ENCODE assay signal across 11 mouse cellular contexts in genomic region chr11:105855504-105855903, GRCm38 (mm10).
A peak's percentile ranks its signal among the peaks of the same experiment; 100 is the strongest.
DNase-seq lines count a peak whose midpoint lies in the region; ATAC-seq and TF ChIP-seq lines count a peak whose summit lies in the region.
"Had no signal": no experiment of that assay in that cellular context is flagged by ENCODE, and none has a peak within 500 bp of the region (broad histone marks: within the 10 kb centered on the region; RNA-seq: fewer than 3 reads in every experiment).

No protein-coding gene starts in this region.

- ATAC-seq in cerebellum, adult (ENCODE audit: insufficient number of reproducible peaks, low FRiP score, low TSS enrichment): no peak

- TF ChIP-seq CTCF in brain, embryonic 14.5 days (IDR thresholded peaks at IDR 0.05; ENCODE audit: borderline replicate concordance, extremely low read depth, insufficient read depth, insufficient read length): no peak

- TF ChIP-seq POLR2A in brain, embryonic 14.5 days (IDR thresholded peaks at IDR 0.05; ENCODE audit: borderline replicate concordance, extremely low read depth, insufficient read depth, insufficient read length, poor library complexity, severe bottlenecking): no peak

- DNase-seq in gastrocnemius, postnatal 14 days: peak; percentile 6
- no peak for DNase-seq in gastrocnemius, postnatal 25 days
- peak; percentile 30 to 70 for DNase-seq in left cerebral cortex, postnatal 25 days (ENCODE audit: low spot score in 2 of 2)
- no peak for DNase-seq in left cerebral cortex, adult 8-10 months (ENCODE audit: low spot score in 2 of 2)
- DNase-seq in brain, embryonic 14.5 days (ENCODE audit: low read depth): peak; percentile 14
- peak; percentile 14 for DNase-seq in hindlimb bud, embryonic 11.5 days (ENCODE audit: extremely low spot score, low read depth, low spot score)
- DNase-seq in adrenal gland, adult 8-10 months: no peak
- DNase-seq: cerebellum, adult 11-12 months; liver; right cerebral cortex, postnatal 25 days had no signal

- intact Hi-C loops in gastrocnemius, postnatal 14 days (cut with DNase I; ENCODE audit: low total_unique reads): no loop called here
- intact Hi-C loops in left cerebral cortex, postnatal 25 days (cut with DNase I): no loop called here

Comparison
In these comparisons a context has a peak if more than half of its experiments do, and no peak if none do; other contexts are left out.
1. DNase-seq: peak in gastrocnemius, postnatal 14 days (single experiment), left cerebral cortex, postnatal 25 days (2 of 2), brain, embryonic 14.5 days (single experiment) and hindlimb bud, embryonic 11.5 days (single experiment); none in gastrocnemius, postnatal 25 days (single experiment), left cerebral cortex, adult 8-10 months (0 of 2) and adrenal gland, adult 8-10 months (single experiment).